Mouse (Mus musculus): ENCODE measurements around the gene Gng13. TPM values are rescaled to one million over a fixed set of nuclear protein-coding genes. Genes with fewer than 3 reads are reported as not detected.

Gene Gng13
- total RNA-seq (2015; ENCODE audit: low replicate concordance) (not detected in 2 replicates), total RNA-seq (2017; ENCODE audit: low replicate concordance) (not detected in 2 replicates)

GRCm38 (mm10) chr17:25716711-25717637 is at the start of gene Gng13:
Gng13 (plus strand) TSS chr17:25717171.
- ATAC-seq (replicated peaks; ENCODE audit: low FRiP score, poor library complexity, severe bottlenecking): no peak

- no peak for ATAC-seq (replicated peaks; ENCODE audit: low FRiP score, poor library complexity, severe bottlenecking)
Observed at GRCm38 (mm10) chr17:25668481-25669055, 48.4 kb upstream of the Gng13 start.

- ATAC-seq (replicated peaks; ENCODE audit: low FRiP score, poor library complexity, severe bottlenecking): no peak
Observed at GRCm38 (mm10) chr17:25672982-25673381, 44.0 kb upstream of the Gng13 start.

GRCm38 (mm10) chr17:25677969-25678368 is 39.0 kb upstream of the Gng13 start:
- no peak for ATAC-seq (replicated peaks; ENCODE audit: low FRiP score, poor library complexity, severe bottlenecking)

GRCm38 (mm10) chr17:25679818-25680217 is 37.2 kb upstream of the Gng13 start:
- ATAC-seq (replicated peaks; ENCODE audit: low FRiP score, poor library complexity, severe bottlenecking): no peak

- ATAC-seq (replicated peaks; ENCODE audit: low FRiP score, poor library complexity, severe bottlenecking): no peak
Observed at GRCm38 (mm10) chr17:25681636-25682035, 35.3 kb upstream of the Gng13 start.

GRCm38 (mm10) chr17:25686323-25686722 is 30.6 kb upstream of the Gng13 start:
- ATAC-seq (replicated peaks; ENCODE audit: low FRiP score, poor library complexity, severe bottlenecking): no peak

- ATAC-seq (replicated peaks; ENCODE audit: low FRiP score, poor library complexity, severe bottlenecking): no peak
Observed at GRCm38 (mm10) chr17:25688922-25689321, 28.0 kb upstream of the Gng13 start.

- no peak for ATAC-seq (replicated peaks; ENCODE audit: low FRiP score, poor library complexity, severe bottlenecking)
Observed at GRCm38 (mm10) chr17:25696263-25696662, 20.7 kb upstream of the Gng13 start.

- ATAC-seq (replicated peaks; ENCODE audit: low FRiP score, poor library complexity, severe bottlenecking): peak; percentile 72
Observed at GRCm38 (mm10) chr17:25698446-25698845, 18.5 kb upstream of the Gng13 start.

GRCm38 (mm10) chr17:25700863-25701496 is 16.0 kb upstream of the Gng13 start:
- ATAC-seq (replicated peaks; ENCODE audit: low FRiP score, poor library complexity, severe bottlenecking): no peak

GRCm38 (mm10) chr17:25709994-25710393 is 7.0 kb upstream of the Gng13 start:
- ATAC-seq (replicated peaks; ENCODE audit: low FRiP score, poor library complexity, severe bottlenecking): peak; percentile 56

- no peak for ATAC-seq (replicated peaks; ENCODE audit: low FRiP score, poor library complexity, severe bottlenecking)
Observed at GRCm38 (mm10) chr17:25711136-25711535, 5.8 kb upstream of the Gng13 start.

- no peak for ATAC-seq (replicated peaks; ENCODE audit: low FRiP score, poor library complexity, severe bottlenecking)
Observed at GRCm38 (mm10) chr17:25715627-25716026, 1.3 kb upstream of the Gng13 start.

- ATAC-seq (replicated peaks; ENCODE audit: low FRiP score, poor library complexity, severe bottlenecking): no peak
Observed at GRCm38 (mm10) chr17:25716130-25716529, 841 bp upstream of the Gng13 start.

- ATAC-seq (replicated peaks; ENCODE audit: low FRiP score, poor library complexity, severe bottlenecking): no peak
Observed at GRCm38 (mm10) chr17:25717691-25718090, 720 bp downstream of the Gng13 start.

- ATAC-seq (replicated peaks; ENCODE audit: low FRiP score, poor library complexity, severe bottlenecking): no peak
Observed at GRCm38 (mm10) chr17:25721476-25721875, 4.5 kb downstream of the Gng13 start.

GRCm38 (mm10) chr17:25723470-25723869 is 6.5 kb downstream of the Gng13 start:
- no peak for ATAC-seq (replicated peaks; ENCODE audit: low FRiP score, poor library complexity, severe bottlenecking)

- no peak for ATAC-seq (replicated peaks; ENCODE audit: low FRiP score, poor library complexity, severe bottlenecking)
Observed at GRCm38 (mm10) chr17:25723919-25724318, 6.9 kb downstream of the Gng13 start.

GRCm38 (mm10) chr17:25725264-25725663 is 8.3 kb downstream of the Gng13 start:
- ATAC-seq (replicated peaks; ENCODE audit: low FRiP score, poor library complexity, severe bottlenecking): no peak

All from erythroid progenitor cell, adult 5-6 weeks (primary cell).